Mouse (Mus musculus) thymus, postnatal 25 days (tissue): ENCODE measurements around the gene Aldh1b1.

Experiments
- DNase-seq: peaks from one replicate; pipeline ENCODE4 v3.0.0; 2022

Gene Aldh1b1

GRCm38 (mm10) chr4:45826275-45827040 lies 27.6 kb downstream of the Aldh1b1 start, which contains the start of gene Igfbpl1:
Gene Igfbpl1 (minus strand): TSS chr4:45826923.
- no peak for DNase-seq

- DNase-seq: no peak
Measured at GRCm38 (mm10) chr4:45829907-45830759, 31.3 kb downstream of the Aldh1b1 start.

GRCm38 (mm10) chr4:45831996-45832395 lies 33.2 kb downstream of the Aldh1b1 start:
- DNase-seq: no peak

- no peak for DNase-seq
Measured at GRCm38 (mm10) chr4:45833461-45833860, 34.6 kb downstream of the Aldh1b1 start.

GRCm38 (mm10) chr4:45844355-45844754 lies 45.5 kb downstream of the Aldh1b1 start:
- peak; percentile 46 for DNase-seq

- no peak for DNase-seq
Measured at GRCm38 (mm10) chr4:45846263-45846662, 47.4 kb downstream of the Aldh1b1 start.

- DNase-seq: no peak
Measured at GRCm38 (mm10) chr4:45848109-45848824, 49.4 kb downstream of the Aldh1b1 start, which contains the start of gene Stra6l. Gene Stra6l (plus strand): TSS chr4:45848664.

GRCm38 (mm10) chr4:45848825-45849156 lies 50.0 kb downstream of the Aldh1b1 start:
- DNase-seq: no peak

GRCm38 (mm10) chr4:45849419-45849818 lies 50.6 kb downstream of the Aldh1b1 start:
- DNase-seq: no peak

- DNase-seq: no peak
Measured at GRCm38 (mm10) chr4:45851640-45852051, 52.8 kb downstream of the Aldh1b1 start.

GRCm38 (mm10) chr4:45853496-45854246 lies 54.8 kb downstream of the Aldh1b1 start:
- DNase-seq: no peak
